Mouse (Mus musculus): ENCODE data around the gene Acsf3.

Gene Acsf3

DNA sequence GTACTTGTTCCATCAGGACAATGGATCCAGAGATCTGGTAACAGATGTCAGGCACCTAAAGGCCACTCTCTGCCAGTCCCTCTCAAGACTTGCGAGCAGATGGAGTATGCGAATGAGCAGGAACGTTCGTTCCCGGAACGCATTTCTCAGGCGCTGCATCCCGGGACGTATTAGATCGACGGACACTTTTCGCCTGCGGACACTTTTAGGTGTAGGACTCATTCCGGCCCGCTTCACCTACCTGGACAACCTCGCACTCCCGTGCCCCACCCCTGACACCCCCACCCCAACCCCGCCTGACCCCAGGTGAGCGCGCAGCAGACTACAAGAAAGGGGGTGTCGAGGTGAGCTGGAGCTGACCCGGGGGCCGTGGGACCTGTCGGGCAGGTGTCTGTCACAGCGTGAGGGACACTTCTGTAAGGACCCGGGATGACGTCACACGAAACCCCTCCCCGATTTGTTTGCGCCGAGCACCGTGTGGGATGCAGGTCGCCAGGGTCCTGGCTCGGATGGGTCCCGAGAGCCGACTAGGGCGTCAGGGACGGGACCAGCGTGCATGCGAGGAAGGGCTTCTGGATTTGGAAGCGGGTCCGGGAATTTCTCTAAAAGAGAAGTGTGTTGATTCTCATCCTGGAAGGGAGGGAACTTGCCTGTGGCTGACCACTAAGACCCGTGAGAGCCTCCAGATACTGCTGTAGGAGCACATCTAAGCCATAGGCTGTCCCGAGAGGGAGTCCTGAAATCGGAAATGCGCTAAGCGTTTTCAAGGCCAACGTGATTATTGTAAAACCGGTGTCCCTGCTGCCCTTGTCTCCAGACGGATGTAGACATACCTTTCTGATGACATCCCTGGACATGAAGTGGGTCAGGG lies at the start of gene Acsf3:
TSS of gene Acsf3 (plus strand) at position 202 of the 871 bp plus-strand sequence.
- peak; percentile 43 to 45 for DNase-seq

DNA sequence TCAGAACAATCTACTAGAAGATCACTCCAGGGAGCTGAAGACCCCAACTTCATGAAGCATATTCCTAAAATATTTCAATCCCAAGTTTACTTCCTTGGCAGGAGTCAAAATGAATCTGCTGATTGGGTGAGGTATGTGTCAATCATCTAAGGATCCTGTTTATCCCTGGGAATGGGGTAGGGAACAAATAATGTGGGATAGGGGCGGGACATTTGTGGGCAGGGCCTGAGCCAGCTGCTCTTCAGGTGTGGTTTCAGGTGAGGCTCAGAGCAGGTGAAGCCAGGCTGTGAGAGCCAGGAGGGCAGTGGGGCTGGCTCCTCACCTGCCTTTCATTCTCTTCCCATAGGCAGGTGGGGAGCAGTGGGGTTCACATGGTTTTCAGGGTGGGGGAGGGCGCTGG lies 48.5 kb upstream of the Acsf3 start:
- no peak for DNase-seq

GRCm38 (mm10) chr8:122727412-122727811 lies 47.9 kb upstream of the Acsf3 start:
- DNase-seq, result no peak

- DNase-seq, result no peak
These were observed 46.7 kb upstream of the Acsf3 start for GRCm38 (mm10) chr8:122728630-122729029.

DNA sequence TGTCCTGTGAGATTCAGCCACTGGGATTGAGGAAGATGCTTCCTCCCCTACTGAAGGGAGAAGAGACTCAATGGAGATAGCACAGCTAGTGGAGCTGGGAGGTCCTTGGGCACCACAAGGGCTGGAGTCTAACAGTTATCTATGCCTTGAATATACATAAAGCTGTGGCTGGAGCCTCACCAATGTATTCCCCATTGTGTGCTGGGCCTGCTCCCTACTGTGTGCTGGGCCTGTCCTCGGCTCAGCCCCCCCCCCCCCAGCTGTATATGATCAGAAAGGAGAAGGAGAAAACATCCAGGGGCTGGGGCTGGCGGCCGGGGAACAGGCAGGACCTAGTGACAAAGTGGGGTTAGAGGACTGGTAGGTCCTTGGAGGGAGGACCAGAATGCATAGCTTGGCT lies 40.2 kb upstream of the Acsf3 start:
- no peak for DNase-seq

- peak; percentile 19 to 22 for DNase-seq
These were observed 39.5 kb upstream of the Acsf3 start for GRCm38 (mm10) chr8:122735542-122736473.

- no peak for DNase-seq
These were observed 38.7 kb upstream of the Acsf3 start for GRCm38 (mm10) chr8:122736623-122737022.

GRCm38 (mm10) chr8:122737071-122737470 lies 38.2 kb upstream of the Acsf3 start:
- no peak for DNase-seq

DNA sequence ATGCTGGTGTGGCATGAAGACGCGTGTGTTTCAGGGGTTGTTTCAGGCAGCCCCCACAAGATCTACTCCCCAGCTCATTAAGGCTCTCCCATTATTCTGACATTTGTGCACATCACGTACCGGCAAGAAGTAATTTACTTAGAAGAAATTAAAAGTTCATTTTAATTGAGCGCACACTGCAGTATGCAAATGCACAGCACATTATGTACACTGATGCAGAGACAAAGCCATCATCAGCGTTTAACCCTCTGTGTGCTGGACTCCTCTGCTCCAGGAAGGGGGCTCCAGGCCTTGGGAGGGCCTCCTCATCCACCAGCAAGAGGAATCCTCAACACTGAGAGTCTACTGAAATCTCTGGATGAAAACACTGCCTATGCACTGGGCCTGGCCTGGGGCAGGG lies 37.4 kb upstream of the Acsf3 start:
- DNase-seq, result no peak

GRCm38 (mm10) chr8:122739102-122739725 lies 36.1 kb upstream of the Acsf3 start:
- DNase-seq, result peak in 1 of 2 experiments; percentile 23

DNA sequence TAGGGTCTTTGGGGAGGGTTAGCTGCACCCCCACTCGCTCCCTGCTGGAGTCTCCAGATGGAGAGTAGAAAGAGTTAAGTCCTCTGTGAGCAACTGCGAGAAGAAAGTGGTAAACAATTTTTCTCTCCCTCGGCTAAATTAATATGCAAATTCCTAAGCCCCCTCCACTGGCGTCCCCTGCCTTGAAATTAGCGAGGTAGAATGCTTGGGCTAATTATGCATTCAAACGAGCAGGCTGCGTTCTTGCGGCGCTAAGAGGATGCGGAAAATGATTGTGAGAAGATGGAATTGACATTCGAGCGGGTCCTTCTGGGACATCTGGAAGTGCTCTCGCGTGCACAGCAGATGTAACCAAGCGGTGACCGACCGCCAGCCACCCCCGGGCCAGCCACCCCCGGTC lies 32.8 kb upstream of the Acsf3 start:
- no peak for DNase-seq

GRCm38 (mm10) chr8:122745022-122745749 lies 30.1 kb upstream of the Acsf3 start:
- DNase-seq, result no peak

DNA sequence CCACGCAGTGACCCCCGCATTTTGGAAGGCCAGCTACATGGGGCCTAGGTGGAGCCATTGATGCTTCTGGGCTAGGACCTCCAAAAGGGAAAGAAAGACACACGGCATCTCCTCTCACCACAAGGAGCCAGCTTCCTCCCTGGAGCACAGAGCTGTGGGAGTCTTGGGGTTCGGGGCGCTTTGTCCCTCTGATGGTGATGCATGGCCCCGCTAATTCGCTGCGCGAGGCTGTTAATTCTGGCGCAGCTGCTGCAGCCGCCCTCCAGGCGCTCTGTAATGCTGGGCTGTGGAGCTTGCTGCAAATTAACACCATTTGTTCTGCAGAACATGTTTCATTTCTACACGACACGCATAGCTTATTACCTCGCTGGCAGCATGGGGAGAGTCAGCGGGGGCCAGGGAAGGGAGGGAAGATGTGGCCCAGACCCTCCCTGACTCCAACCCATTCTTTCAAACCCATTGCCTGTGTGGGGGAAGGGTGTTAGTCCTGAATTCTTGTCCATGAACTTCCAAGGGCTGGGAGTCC lies 29.5 kb upstream of the Acsf3 start:
- no peak for DNase-seq

DNA sequence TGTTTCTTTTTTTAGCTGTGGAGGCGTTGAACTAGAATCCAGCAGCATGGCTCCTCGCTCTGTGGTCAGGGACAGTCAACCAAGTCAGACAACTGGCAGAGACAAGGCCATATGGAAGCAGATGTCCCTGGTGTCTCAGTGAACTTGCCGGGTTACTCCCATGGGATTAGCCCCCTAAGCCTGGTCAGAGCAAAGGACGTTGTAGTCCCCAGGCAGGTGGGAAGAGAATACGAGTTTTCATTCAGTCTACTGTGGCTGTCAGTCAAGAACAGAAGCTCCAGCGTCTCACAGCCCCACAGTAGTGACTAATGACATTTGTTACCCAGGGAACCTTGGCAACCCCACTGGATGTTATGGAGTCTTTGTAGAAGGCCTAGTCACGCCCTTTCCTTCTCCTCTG lies 28.8 kb upstream of the Acsf3 start:
- no peak for DNase-seq

DNA sequence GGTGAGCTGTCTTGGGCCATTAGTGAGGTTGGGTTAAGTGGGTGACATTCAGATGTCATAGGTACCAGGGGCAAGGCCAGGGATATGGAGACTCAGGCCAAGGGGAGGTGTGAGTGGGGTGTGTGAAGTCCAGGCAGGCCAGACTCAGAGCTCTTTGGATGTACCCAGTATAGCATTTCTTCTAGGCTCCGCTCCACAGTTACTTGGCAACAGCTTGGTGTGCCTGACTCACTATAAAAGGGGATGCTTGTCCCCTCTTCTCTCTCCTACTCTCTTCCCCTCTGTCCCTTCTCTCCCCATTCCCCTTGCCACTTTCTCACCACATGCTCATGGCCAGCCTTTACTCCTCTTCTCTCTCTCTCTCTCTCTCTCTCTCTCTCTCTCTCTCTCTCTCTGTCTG lies 27.5 kb upstream of the Acsf3 start:
- no peak for DNase-seq

GRCm38 (mm10) chr8:122749333-122749958 lies 25.8 kb upstream of the Acsf3 start:
- DNase-seq, result no peak

GRCm38 (mm10) chr8:122751342-122751741 lies 23.9 kb upstream of the Acsf3 start:
- DNase-seq, result no peak

DNA sequence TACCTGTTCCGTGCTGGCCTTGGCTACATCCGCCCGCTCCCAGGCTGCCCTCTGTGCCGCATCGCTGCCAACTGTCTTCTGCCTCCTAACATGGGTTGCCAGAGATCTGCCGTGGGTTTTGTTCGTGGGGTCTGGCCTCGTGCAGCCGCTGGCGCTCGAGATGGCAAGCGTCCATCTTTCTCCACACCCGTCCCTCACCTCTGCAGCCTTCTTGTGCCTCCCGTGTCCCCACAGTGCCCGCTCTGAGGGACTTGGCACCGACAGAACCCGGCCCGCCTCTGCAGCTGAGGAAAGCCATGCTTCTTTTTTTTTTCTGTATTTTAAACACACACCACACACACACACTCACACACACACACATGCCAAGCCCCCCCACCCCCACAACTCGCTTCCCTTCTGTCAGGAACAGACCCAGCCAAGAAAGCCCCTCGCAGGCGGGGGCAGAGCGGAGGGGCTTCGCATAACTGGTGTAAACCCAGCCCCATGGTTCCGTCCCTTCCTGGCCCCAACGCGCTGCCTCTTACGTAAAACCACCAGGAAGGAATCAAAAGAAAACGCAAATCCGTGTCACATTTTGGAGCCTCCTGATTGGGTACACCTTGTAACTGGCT lies 23.1 kb upstream of the Acsf3 start:
- no peak for DNase-seq

DNA sequence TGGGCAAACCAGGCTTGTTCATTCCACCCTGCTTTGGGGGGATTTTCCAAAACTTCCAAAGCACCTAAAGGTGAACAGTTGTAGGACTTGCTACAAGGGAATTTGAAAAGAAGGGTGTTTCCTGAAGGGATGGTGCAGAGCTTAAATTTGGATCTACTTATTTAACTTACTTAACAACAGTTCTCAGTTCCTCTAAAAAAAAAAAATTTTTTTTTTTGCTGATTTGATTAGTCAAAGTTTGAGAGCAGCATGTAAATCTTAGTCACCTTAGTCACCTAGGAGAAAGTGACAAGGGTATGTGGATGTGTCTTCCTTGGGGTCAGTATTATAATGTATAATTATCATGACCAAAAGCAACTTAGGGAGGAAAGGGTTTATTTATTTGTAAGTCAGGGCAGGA lies 16.7 kb upstream of the Acsf3 start:
- no peak for DNase-seq

DNA sequence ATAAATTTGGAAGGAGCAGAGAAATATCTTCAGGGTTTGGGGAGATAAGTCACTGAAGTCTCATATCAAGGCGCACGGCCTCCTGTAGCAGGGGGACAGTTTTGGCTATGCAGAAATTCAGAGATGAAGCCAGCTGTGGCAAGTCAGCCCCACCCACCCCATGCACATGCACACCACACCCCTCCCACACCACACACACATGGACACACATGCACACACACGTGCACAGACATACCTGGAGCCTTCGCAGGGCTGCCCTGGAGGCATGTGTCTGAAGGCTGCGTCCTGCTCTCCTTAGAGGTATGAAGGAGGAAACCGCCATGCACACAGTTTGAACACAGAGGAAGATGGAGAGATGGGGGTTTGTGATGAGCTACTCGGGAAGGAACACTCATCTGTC lies 15.2 kb upstream of the Acsf3 start:
- DNase-seq, result no peak

- DNase-seq, result no peak
These were observed 14.2 kb upstream of the Acsf3 start for GRCm38 (mm10) chr8:122761109-122761508.
